Mouse (Mus musculus) forelimb bud, embryonic 11.5 days (tissue): ENCODE data around the gene Olfr61.
"Not testable (repeated sequence)": the region's sequence is repeated elsewhere in the genome, so short reads cannot be mapped to it uniquely, and the experiment has no call there.

Experiments
- DNase-seq: peaks from one replicate; pipeline ENCODE4 v3.0.0-alpha.2; 2012; ENCODE audit warnings: low read depth, low spot score

Gene Olfr61

GRCm38 (mm10) chr7:140628670-140629069, at the start of gene Olfr61:
Olfr61 (plus strand) TSS chr7:140628970.
- DNase-seq, result not testable (repeated sequence)

GRCm38 (mm10) chr7:140600969-140601368, 27.8 kb upstream of the Olfr61 start, which contains the start of gene Olfr46:
Olfr46 (plus strand) TSS chr7:140601269.
- not testable (repeated sequence) for DNase-seq

GRCm38 (mm10) chr7:140630559-140630958, 1.8 kb downstream of the Olfr61 start:
- no peak for DNase-seq

GRCm38 (mm10) chr7:140646152-140646551, 17.4 kb downstream of the Olfr61 start, which contains the start of gene Olfr53:
Olfr53 (plus strand) TSS chr7:140646452.
- no peak for DNase-seq

- no peak for DNase-seq
These were observed 30.9 kb downstream of the Olfr61 start, which contains the start of gene Olfr539 for GRCm38 (mm10) chr7:140659630-140660029. Olfr539 (plus strand) TSS chr7:140659930.

GRCm38 (mm10) chr7:140670693-140671092, 41.9 kb downstream of the Olfr61 start:
- DNase-seq, result not testable (repeated sequence)

GRCm38 (mm10) chr7:140675863-140676262, 47.1 kb downstream of the Olfr61 start:
- no peak for DNase-seq

- not testable (repeated sequence) for DNase-seq
These were observed 50.8 kb downstream of the Olfr61 start for GRCm38 (mm10) chr7:140679591-140679990.

GRCm38 (mm10) chr7:140681651-140682050, 52.9 kb downstream of the Olfr61 start, which contains the start of gene Olfr45:
Olfr45 (plus strand) TSS chr7:140681951.
- no peak for DNase-seq
